Mouse (Mus musculus): ENCODE data around the gene Zc3h12a. TPM values are rescaled to one million over a fixed set of nuclear protein-coding genes. Genes with fewer than 3 reads are reported as not detected.

Zc3h12a gene
- polyA plus RNA-seq (2017; shearing (Covaris generic)), result 28.8 TPM

DNA sequence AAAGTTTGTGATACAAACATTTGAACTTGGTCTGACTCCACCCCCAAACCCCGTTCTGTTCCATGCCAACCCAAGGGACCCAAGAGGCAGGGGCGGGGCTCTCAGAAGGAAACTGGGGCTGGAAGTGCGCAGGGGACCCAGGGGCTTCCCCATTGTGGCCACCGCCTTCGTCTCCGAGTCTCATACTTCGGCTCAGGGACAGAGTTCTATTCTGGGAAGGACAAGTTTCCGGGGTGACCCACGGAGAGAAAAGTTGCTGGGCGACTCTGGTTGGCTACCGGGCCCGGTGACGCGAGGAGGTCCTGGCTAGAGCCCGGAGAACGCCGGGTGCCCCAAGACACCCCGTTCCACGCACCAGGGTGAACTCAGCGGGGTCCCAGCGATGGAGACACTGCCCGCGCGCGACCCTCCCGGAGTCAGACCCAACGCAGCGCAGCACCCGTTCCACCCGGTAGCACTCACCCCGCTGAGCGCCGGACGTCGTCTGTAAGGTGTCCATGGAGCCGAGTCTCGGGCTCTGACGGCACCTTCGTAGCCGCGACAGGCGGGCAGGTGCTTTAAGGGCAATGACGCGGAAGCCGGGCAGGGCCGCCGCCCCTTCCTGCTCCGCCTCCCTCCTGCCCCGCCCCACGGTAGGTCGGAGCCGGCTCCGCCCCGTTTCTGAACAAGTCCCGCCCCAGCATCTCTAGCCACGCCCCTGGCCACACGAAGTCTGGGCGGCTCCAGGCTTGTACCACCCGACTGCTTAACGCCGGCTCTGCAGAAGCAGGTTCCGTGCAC, at the start of gene Zc3h12a:
Gene Zc3h12a (minus strand): TSS at position 536 of the 780 bp plus-strand sequence.

DNA sequence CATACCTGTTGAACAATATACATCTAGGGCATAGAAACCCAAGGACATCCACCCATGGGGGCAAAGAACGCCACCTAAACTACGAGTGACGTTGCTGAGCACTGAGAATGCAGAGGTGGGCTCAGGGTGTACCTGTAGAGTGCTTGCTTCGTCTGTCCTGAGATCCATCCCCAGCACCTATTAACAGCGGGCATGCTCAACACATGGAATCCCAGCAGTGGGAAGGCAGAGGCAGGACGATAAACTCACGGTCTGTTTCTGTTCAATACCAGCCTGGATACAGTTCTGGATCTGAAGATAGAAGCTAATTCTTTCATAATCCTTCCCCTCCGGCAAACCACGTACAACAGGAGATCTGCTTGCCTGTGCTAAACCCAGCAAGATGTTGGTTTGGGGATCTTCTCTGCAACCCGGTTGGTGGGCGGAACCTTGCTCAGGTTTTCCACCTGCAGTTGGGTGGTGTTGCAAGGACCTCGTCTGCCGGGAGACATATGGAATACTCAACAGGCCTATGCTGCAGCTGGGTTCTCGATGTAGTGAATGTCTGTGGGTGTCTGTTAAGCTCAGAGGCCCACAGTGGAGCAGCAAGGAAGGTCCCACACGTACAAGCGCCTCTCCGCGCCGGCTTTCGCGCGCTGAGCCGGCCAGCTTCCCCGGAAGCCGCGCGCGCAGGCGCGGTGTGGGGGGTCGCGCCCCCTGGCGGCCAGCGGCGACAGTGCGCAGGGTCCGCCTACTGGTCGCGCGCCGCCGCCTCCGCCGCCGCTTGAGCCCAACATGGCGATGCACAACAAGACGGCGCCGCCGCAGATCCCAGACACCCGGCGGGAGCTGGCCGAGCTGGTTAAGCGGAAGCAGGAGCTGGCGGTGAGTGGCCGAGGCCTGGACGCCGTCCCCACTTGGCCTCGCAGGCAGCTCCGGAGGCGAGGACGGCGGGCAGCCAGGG, 43.0 kb downstream of the Zc3h12a start, which contains the start of gene Meaf6:
Gene Meaf6 (plus strand): TSS at position 732 of the 943 bp plus-strand sequence.

Other genes starting within 250 kb of the Zc3h12a start
- not detected for gene Epha10, start 246.9 kb downstream of the Zc3h12a start, polyA plus RNA-seq (2017; shearing (Covaris generic))
- gene 9930104L06Rik, start 190.8 kb downstream of the Zc3h12a start, polyA plus RNA-seq (2017; shearing (Covaris generic)), result 12.8 TPM
- gene Cdca8, start 188.5 kb downstream of the Zc3h12a start, polyA plus RNA-seq (2017; shearing (Covaris generic)), result 16.6 TPM
- not detected for gene Rspo1, start 141.4 kb downstream of the Zc3h12a start, polyA plus RNA-seq (2017; shearing (Covaris generic))
- gene Gnl2, start 111.3 kb downstream of the Zc3h12a start, polyA plus RNA-seq (2017; shearing (Covaris generic)), result 94.5 TPM
- gene Dnali1, start 62.1 kb downstream of the Zc3h12a start, polyA plus RNA-seq (2017; shearing (Covaris generic)), result not detected
- gene Snip1, start 61.2 kb downstream of the Zc3h12a start, polyA plus RNA-seq (2017; shearing (Covaris generic)), result 13.9 TPM
- gene Meaf6, start 42.7 kb downstream of the Zc3h12a start, polyA plus RNA-seq (2017; shearing (Covaris generic)), result 66.8 TPM